Mouse (Mus musculus) urinary bladder, adult 18-20 months (tissue): ENCODE measurements around the gene Phospho2.

Source experiments
- DNase-seq, 2 experiments: peaks; one replicate each; pipeline ENCODE4 v3.0.0; 2022; ENCODE audit warnings: low spot score in 2 of 2, mixed read lengths in 2 of 2

The Phospho2 gene

DNA sequence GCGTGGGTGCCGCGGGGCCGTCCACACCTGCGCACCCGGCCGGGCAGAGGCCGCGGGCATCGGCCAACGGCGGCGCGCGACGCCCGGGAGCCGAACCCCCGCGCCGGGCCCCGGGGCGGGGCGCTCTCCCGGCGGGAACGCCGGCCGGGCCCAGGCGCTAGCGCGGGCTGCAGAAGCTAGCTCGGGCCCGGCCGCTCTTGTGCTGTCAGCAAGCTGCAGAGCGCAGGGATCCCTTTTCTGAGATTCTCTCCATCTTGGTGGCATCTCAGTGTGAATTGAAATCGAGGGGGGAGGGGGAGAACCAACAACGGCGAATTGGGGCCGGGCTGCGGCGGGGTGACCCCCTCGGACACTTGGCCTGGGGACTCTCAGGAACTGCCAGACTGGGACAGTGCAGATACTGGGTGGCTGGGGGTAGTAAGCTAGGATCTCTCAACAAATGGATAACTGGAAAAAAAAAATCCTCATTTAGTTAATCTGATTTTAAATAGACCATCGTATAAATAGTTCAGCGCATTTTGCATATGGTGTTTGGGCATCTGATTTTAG lies 33.8 kb downstream of the Phospho2 start:
- DNase-seq = peak; percentile 2 to 35

DNA sequence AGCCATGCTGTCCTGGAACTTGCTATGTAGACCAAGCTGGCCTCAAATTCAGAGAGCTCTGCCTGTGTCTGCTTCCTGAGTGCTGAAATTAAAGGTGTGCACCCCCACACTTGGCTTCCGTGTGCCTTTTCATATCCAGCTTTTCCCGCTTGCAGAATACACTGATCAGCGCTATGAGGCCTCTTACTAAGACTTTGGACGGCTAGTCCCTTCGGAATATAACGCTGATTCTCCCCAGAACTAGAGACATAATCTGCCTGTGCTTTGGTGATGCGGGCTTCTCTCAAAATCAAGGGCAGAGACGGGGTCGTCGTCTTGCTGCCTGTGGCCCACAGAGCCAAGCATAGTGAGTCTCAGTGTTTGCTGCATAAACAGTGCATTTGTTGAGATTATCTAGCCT lies 36.5 kb downstream of the Phospho2 start:
- DNase-seq = no peak

DNA sequence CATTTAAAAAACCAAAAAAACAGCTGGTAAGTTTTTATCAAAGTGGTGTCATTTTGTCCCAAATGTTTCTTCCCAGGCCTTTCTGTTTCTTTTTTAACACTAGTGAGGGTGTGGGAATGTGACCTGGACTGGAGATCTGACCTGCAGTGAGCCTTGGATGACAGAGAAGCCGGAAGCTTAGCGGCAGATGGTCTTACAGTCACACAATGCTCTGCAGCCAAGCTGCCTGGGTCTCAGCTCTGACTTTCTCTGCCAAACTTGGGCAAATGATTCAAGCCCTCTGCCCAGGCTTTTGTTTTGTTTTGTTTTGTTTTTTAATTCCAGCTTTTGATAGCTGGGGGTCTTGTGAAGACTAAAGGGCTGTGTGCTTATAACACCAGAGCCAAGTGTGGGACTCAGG lies 37.0 kb downstream of the Phospho2 start:
- DNase-seq = no peak

DNA sequence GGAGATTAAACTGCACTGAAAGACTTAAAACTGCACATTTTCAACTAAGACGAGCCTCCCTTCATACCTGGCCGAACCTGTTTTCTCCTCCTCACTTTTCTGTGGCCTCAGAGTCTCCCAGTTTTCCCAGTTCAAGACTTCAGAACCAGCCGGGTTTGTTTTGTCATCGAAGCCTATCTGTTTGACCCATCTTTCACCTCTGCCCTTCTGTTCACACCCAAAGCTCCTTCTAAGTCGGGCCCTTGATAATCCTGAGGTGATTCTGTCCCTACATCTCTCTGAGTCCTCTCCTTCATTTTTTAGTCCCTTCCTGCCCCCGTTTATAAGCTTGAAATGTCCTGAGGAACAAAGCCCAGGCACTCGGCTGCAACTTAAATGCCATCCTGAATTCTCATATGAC lies 38.6 kb downstream of the Phospho2 start:
- DNase-seq = peak in 1 of 2 experiments; percentile 5

DNA sequence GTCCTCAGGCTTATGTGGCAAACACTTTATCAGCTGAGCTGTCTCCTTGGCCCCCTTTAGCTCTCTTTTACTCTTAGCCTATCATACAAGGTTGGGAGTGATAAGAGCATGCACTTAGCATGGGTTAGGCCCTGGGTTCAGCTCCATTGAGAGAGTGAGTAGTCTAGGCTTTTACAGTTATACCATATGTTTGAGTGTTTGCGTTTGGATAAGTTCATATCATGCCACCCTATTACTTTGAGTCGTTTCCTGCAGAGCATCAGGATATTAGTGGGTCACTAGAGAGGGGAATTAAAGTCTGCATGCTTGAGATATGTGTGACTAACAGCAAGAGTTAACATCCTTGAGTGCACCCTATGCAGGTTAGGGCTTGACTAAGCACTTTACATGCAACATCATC lies 40.3 kb downstream of the Phospho2 start:
- no peak for DNase-seq

DNA sequence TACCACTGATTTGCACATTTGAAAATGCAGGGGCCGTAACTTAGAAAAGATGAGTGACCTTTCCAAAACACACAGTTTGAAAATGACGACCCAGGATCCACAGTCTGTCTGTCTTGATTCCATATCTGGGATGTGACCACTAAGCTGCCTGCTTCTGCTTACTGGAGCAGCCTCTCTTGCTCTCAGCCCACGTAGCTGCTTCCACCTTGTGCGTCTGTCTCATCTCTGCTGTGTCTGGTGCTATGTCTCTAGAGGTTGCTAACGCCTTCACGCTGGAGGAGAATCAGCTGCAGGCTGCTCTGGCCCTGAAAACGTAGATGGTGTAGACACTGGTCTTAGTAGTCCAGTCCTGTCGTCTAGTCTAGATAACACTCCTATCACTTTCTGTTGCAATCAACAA lies 40.7 kb downstream of the Phospho2 start:
- no peak for DNase-seq

DNA sequence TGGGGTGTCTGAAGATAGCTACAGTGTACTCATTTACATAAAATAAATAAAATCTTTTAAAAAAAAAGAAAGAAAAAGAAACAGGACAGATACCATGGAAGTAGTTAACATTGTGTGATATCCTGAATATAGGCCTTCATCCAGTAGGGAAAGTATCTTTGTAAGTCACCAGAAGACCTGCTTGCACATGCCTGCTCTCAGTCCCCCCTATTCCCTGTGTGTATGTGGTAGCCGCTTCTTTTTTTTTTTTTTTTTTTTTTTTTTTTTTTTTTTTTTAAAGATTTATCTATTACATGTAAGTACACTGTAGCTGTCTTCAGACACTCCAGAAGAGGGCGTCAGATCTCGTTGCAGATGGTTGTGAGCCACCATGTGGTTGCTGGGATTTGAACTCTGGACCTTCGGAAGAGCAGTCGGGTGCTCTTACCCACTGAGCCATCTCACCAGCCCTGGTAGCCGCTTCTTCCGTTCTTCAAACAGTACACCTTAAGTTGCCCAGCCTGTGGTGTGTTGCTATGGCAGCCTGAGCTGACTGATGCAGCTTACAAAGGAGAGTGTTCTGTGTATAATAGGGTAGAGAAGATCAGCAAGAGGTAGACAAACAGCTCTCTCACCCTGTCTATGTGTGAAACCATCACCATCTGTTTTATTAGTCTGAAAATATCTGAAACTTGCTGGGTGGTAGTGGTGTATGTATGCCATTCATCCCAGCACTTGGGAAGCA lies 48.0 kb downstream of the Phospho2 start:
- no peak for DNase-seq

DNA sequence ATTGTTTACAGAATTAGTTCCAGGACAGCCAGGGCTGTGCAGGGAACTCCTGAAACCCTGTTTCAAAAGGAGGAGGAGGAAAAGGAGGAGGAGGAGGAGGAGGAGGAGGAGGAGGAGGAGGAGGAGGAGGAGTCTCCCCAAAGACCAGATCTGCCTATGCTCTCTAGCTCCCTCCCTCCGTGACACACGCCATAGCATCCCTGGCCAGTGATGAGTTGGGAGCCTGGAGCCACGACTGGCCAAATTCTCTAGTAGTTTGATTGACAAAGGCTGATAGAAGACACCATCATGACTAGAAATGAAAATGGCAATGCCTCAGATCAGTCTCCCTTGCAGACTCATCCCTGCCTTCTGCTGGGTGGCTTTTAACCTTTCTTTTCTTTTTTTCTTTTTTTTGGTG lies 48.6 kb downstream of the Phospho2 start:
- DNase-seq = no peak

DNA sequence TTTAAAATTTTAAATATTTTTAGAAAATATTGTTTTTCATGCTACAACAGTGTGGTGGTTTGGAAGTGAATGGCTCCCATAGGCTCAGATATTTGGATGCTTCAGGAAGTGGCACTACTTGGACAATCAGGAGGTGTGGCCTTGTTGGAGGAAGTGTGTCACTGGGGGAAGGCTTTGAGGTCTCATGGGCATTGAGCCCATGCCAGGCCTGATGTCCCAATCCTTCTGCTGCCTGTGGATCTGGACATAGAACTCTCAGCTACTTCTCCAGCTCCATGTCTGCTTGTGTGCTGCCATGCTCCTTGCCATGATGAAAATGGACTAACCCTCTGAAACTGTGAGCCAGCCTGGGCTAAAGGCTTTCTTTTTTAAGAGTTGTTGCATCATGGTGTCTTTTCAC lies 49.3 kb downstream of the Phospho2 start:
- DNase-seq = no peak

DNA sequence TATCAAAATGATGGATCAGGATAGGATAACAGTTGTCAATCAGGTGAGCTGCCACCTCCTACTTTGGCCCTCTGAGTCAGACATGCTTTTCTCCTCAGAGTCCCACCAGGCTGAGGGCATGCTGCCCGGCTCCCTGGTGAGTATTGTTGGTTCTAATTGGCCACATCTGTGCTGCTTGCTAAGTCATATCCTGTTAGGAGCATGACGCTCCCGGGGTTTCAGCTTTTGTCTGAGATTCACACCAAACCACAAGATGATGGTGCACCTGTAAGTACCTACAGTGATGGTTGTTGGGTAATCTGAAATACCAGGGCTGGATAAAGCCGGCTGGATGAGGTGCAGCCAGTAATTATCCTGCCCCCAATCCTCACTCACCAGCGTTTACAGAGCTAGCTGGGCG lies 50.8 kb downstream of the Phospho2 start:
- no peak for DNase-seq

DNA sequence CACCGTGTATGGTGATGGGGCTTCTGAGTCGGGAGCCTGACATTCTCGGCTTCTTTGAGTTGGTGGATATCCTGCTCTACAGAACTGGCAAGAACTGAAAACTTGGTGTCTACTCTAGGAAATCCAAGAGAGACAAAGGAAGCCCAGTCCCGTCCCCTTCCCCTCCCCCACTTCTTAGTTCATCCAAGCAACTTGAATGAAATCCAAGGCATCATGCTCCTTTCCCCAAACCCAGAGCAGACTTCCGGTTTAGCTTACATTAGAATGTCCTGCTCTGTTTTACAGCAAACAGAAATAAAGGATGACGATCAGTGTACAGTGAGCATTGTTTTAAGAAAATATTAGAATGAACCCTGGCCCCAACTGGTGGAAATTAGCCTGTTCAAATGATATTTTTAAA lies 59.8 kb downstream of the Phospho2 start:
- no peak for DNase-seq
